Mouse (Mus musculus) liver, adult 2 months (tissue): ENCODE data around the gene Vmn1r1. TPM values are rescaled to one million over a fixed set of nuclear protein-coding genes. Genes with fewer than 3 reads are reported as not detected.

Experiments used
- DNase-seq: peaks from one replicate; pipeline ENCODE4 v3.0.0-alpha.2; 2011; ENCODE audit warnings: low read depth, low spot score; ENCODE audit errors: extremely low read depth
- H3K27ac ChIP-seq: fragments of 200-500 bp; replicated peaks from 2 replicates; pipeline ENCODE4 v1.5.1; 2012; ENCODE audit warnings: low read depth, mild to moderate bottlenecking, control low read depth, inconsistent platforms, low read length; ENCODE audit not compliant: insufficient read depth
- H3K27me3 ChIP-seq: fragments of 200-500 bp; 2 replicates; pipeline ENCODE4 v1.6.1; 2012; ENCODE audit warnings: mild to moderate bottlenecking, moderate library complexity, low read length, inconsistent platforms; ENCODE audit not compliant: control insufficient read depth, insufficient read depth
- H3K36me3 ChIP-seq: fragments of 200-500 bp; 2 replicates; pipeline ENCODE4 v1.6.1; 2012; ENCODE audit warnings: low read length, inconsistent platforms; ENCODE audit not compliant: control insufficient read depth, insufficient read depth
- H3K4me1 ChIP-seq: fragments of 200-500 bp; 2 replicates; pipeline ENCODE4 v1.6.1; 2011; ENCODE audit warnings: low read length; ENCODE audit not compliant: control insufficient read depth, insufficient read depth
- H3K4me3 ChIP-seq: fragments of 200-500 bp; 2 replicates; pipeline ENCODE4 v1.5.1; 2011; ENCODE audit warnings: low read depth, mild to moderate bottlenecking, control low read depth, low read length, moderate library complexity; ENCODE audit not compliant: insufficient read depth
- H3K79me2 ChIP-seq: fragments of 200-500 bp; 2 replicates; pipeline ENCODE4 v1.6.1; 2012; ENCODE audit warnings: inconsistent platforms, mild to moderate bottlenecking, low read length, moderate library complexity; ENCODE audit not compliant: control insufficient read depth, insufficient read depth
- H3K9ac ChIP-seq: fragments of 200-500 bp; 2 replicates; pipeline ENCODE4 v1.6.1; 2012; ENCODE audit warnings: low read depth, mild to moderate bottlenecking, control low read depth, inconsistent platforms, low read length
- CTCF ChIP-seq: fragments of 200-500 bp; IDR thresholded peaks from 2 replicates; pipeline ENCODE4 v1.5.1; 2011; ENCODE audit warnings: low read depth, low read length, control low read depth
- POLR2A ChIP-seq: fragments of 200-500 bp; IDR thresholded peaks from 2 replicates; pipeline ENCODE4 v1.6.1; 2011; ENCODE audit warnings: low read length, control low read depth; ENCODE audit not compliant: insufficient read depth; ENCODE audit errors: extremely low read depth
- WGBS: fragments of 180-500 bp; shearing (Covaris S2); methylation state at CpG from one replicate; pipeline ENCODE4 v1.1.7; 2018; 5-methylcytosine and 5-hydroxymethylcytosine counted together
- polyA plus RNA-seq: library from polyadenylated mRNA; depleted of rRNA; stranded (reverse); fragments of >200 nt; gene quantifications from 2 replicates; pipeline ENCODE4 v1.2.3, GENCODE M21; 2012
- total RNA-seq: library from RNA; depleted of rRNA; stranded (reverse); fragments of >200 nt; gene quantifications from 2 replicates; pipeline ENCODE4 v1.2.3, GENCODE M21; 2014

Gene Vmn1r1
- total and polyA plus RNA-seq, 2 experiments: not detected

GRCm38 (mm10) chr1:182122413-182122812 lies 41.9 kb downstream of the Vmn1r1 start:
- Histone ChIP-seq H3K79me2 (peaks cover 17% of the 10 kb centered on the region), H3K4me3 (no peak overlapping the region), H3K27me3 (no peaks in the 10 kb centered on the region), H3K4me1 (peaks cover 12% of the 10 kb centered on the region; the same call in 1 of the 2 replicates), H3K36me3 (no peaks in the 10 kb centered on the region), H3K9ac (no peak overlapping the region), H3K27ac (no peak overlapping the region)
- no peak for DNase-seq
- WGBS: 80% methylated on average over 4 of the region's 4 CpGs
- TF ChIP-seq CTCF: no peak
- no peak for TF ChIP-seq POLR2A

GRCm38 (mm10) chr1:182115651-182116408 lies 48.5 kb downstream of the Vmn1r1 start:
- H3K4me3 ChIP-seq: no peak overlapping the region
- no peaks in the 10 kb centered on the region for H3K79me2 ChIP-seq
- no peak for DNase-seq
- no peaks in the 10 kb centered on the region for H3K36me3 ChIP-seq
- no peaks in the 10 kb centered on the region for H3K4me1 ChIP-seq
- WGBS: 48% methylated on average over 7 of the region's 7 CpGs
- no peak for TF ChIP-seq POLR2A
- TF ChIP-seq CTCF: peak; percentile 42
- no peak overlapping the region for H3K27ac ChIP-seq
- H3K27me3 ChIP-seq: no peaks in the 10 kb centered on the region
- H3K9ac ChIP-seq: no peak overlapping the region

- peak; percentile 35 for DNase-seq
- no peaks in the 10 kb centered on the region for H3K36me3 ChIP-seq
- whole genome bisulfite sequencing: 9% methylated on average over 5 of the region's 5 CpGs
- H3K4me1 ChIP-seq: no peaks in the 10 kb centered on the region
- no peak overlapping the region for H3K27ac ChIP-seq
- TF ChIP-seq CTCF: peak; percentile 85
- no peak for TF ChIP-seq POLR2A
- H3K27me3 ChIP-seq: no peaks in the 10 kb centered on the region
- no peak overlapping the region for H3K9ac ChIP-seq
- H3K4me3 ChIP-seq: no peak overlapping the region
- H3K79me2 ChIP-seq: no peaks in the 10 kb centered on the region
Measured at GRCm38 (mm10) chr1:182115197-182115596, 49.1 kb downstream of the Vmn1r1 start.

- Histone ChIP-seq H3K4me1 (no peaks in the 10 kb centered on the region), H3K4me3 (no peak overlapping the region), H3K27me3 (no peaks in the 10 kb centered on the region), H3K27ac (no peak overlapping the region), H3K9ac (no peak overlapping the region), H3K36me3 (no peaks in the 10 kb centered on the region), H3K79me2 (no peaks in the 10 kb centered on the region)
- TF ChIP-seq POLR2A (no peak), CTCF (no peak)
- 71% methylated on average over 19 of the region's 19 CpGs for WGBS
- DNase-seq: no peak
Measured at GRCm38 (mm10) chr1:182113587-182114500, 50.4 kb downstream of the Vmn1r1 start.

- 87% methylated on average over 11 of the region's 11 CpGs for WGBS
- Histone ChIP-seq H3K27me3 (no peaks in the 10 kb centered on the region), H3K4me1 (no peaks in the 10 kb centered on the region), H3K27ac (no peak overlapping the region), H3K36me3 (no peaks in the 10 kb centered on the region), H3K79me2 (no peaks in the 10 kb centered on the region), H3K4me3 (no peak overlapping the region), H3K9ac (no peak overlapping the region)
- no peak for DNase-seq
- TF ChIP-seq POLR2A: no peak
- TF ChIP-seq CTCF: no peak
Measured at GRCm38 (mm10) chr1:182113131-182113530, 51.2 kb downstream of the Vmn1r1 start.
